Mouse (Mus musculus): Measurements from ENCODE around the gene Ptprq.

DNA sequence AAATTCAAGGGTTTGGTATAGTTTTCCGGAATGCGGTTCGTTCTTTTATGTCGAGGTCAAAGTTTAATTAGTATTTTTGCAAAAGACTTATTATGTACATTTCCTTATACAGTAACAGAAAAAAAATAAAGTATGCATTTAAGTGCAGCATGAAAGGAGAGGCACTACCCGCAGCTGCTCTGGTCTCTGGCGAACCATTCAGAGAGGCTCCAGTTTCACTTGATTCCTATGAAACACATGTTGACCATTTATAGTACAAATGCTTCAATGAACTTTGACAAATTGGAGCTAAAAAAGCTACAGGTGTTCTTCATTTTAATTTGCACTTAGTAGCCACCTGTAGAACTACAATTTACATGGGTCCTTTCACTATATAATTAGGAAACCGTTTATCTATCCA lies 205.1 kb downstream of the Ptprq start:
- TF ChIP-seq ZC3H11A (IDR thresholded peaks at IDR 0.05; ENCODE audit: borderline replicate concordance, low read depth, low read length) = no peak
- no peak for TF ChIP-seq HCFC1 (IDR thresholded peaks at IDR 0.05; ENCODE audit: borderline replicate concordance, insufficient read depth, low read length)
- no peak for TF ChIP-seq CHD2 (IDR thresholded peaks at IDR 0.05; ENCODE audit: low read depth, low read length)
- TF ChIP-seq MAFK (IDR thresholded peaks at IDR 0.05; ENCODE audit: insufficient read depth, low read depth, low read length) = no peak
- no peak for TF ChIP-seq ZNF384 (IDR thresholded peaks at IDR 0.05; ENCODE audit: low read depth, low read length)
